Mouse (Mus musculus) small intestine, adult 2 months (tissue): ENCODE results near the gene Scap.

Experiments
- CTCF ChIP-seq: fragments of 200-500 bp; IDR thresholded peaks from 2 replicates; pipeline ENCODE4 v1.5.1; 2012; ENCODE audit warnings: low read depth, mild to moderate bottlenecking, control low read depth, inconsistent platforms, low read length, moderate library complexity, mixed read lengths; ENCODE audit not compliant: insufficient replicate concordance, insufficient read length; ENCODE audit errors: extremely low read depth
- POLR2A ChIP-seq: fragments of 200-500 bp; IDR thresholded peaks from 2 replicates; pipeline ENCODE4 v1.6.1; 2012; ENCODE audit warnings: low read depth, mild to moderate bottlenecking, control low read depth, inconsistent platforms, low read length, moderate library complexity

- no peak for TF ChIP-seq CTCF
- no peak for TF ChIP-seq POLR2A
Observed at GRCm38 (mm10) chr9:110400650-110401049, 67.6 kb downstream of the Scap start.
